In genomic region chr15:84210461-84210860, GRCm38 (mm10) we compare ENCODE assay signal across 17 mouse cellular contexts. TPM values are rescaled to one million over a fixed set of nuclear protein-coding genes. Genes with fewer than 3 reads are reported as not detected.
DNase-seq lines count a peak whose midpoint lies in the region; ATAC-seq lines count a peak whose summit lies in the region.
"Had no signal": no experiment of that assay in that cellular context is flagged by ENCODE, and none has a peak within 500 bp of the region (broad histone marks: within the 10 kb centered on the region; RNA-seq: fewer than 3 reads in every experiment).

No protein-coding gene starts in this region.

- H3K9me3 ChIP-seq in forebrain, embryonic 13.5 days (replicated peaks), result no peaks in the 10 kb centered on the region
- H3K9me3 ChIP-seq in forebrain, embryonic 16.5 days (ENCODE audit: control insufficient read depth, low read length), result no peaks in the 10 kb centered on the region
- H3K9me3 ChIP-seq in heart, embryonic 15.5 days (replicated peaks), result no peaks in the 10 kb centered on the region
- no peaks in the 10 kb centered on the region for H3K9me3 ChIP-seq in megakaryocyte, embryonic 14.5 days
- H3K9me3 ChIP-seq in liver, embryonic 16.5 days (replicated peaks; ENCODE audit: control insufficient read depth, low read length), result no peaks in the 10 kb centered on the region
- H3K9me3 ChIP-seq: limb, embryonic 12.5 days had no signal

- no peak overlapping the region for H3K9ac ChIP-seq in forebrain, embryonic 13.5 days
- no peak overlapping the region for H3K9ac ChIP-seq in forebrain, embryonic 16.5 days (replicated peaks; ENCODE audit: low read depth, low read length)
- no peak overlapping the region for H3K9ac ChIP-seq in heart, embryonic 15.5 days
- peak overlapping the region; percentile 40; the same call in 1 of the 2 replicates for H3K9ac ChIP-seq in liver, embryonic 16.5 days (ENCODE audit: low read depth, low read length)
- H3K9ac ChIP-seq: limb, embryonic 12.5 days had no signal

- peaks cover 9% of the 10 kb centered on the region for H3K4me1 ChIP-seq in forebrain, embryonic 13.5 days
- H3K4me1 ChIP-seq in forebrain, embryonic 16.5 days (replicated peaks; ENCODE audit: control insufficient read depth, insufficient read depth, low read length), result peaks cover 6% of the 10 kb centered on the region
- H3K4me1 ChIP-seq in heart, embryonic 15.5 days (replicated peaks), result peaks cover 27% of the 10 kb centered on the region
- H3K4me1 ChIP-seq in megakaryocyte, embryonic 14.5 days, result peaks cover 99% of the 10 kb centered on the region
- peaks cover 36% of the 10 kb centered on the region for H3K4me1 ChIP-seq in liver, embryonic 16.5 days (ENCODE audit: control insufficient read depth, low read depth, low read length)

- no peak for DNase-seq in heart, postnatal 25 days (ENCODE audit: low spot score)
- DNase-seq in spleen, postnatal 14 days (ENCODE audit: low spot score in 2 of 2), result no peak
- DNase-seq: adrenal gland, adult 2 months; cerebellum, adult 8-10 months; gastrocnemius, postnatal 25 days; lung, postnatal 10 days had no signal

- no peak overlapping the region for H3K4me3 ChIP-seq in forebrain, embryonic 13.5 days
- no peak overlapping the region for H3K4me3 ChIP-seq in forebrain, embryonic 16.5 days (replicated peaks; ENCODE audit: low read length)
- H3K4me3 ChIP-seq in heart, embryonic 15.5 days, result no peak overlapping the region
- H3K4me3 ChIP-seq in megakaryocyte, embryonic 14.5 days (replicated peaks), result peak overlapping the region; percentile 93
- H3K4me3 ChIP-seq in liver, embryonic 16.5 days (ENCODE audit: low read depth, low read length), result no peak overlapping the region
- H3K4me3 ChIP-seq: limb, embryonic 12.5 days had no signal

- H3K4me2 ChIP-seq in forebrain, embryonic 13.5 days, result no peak overlapping the region
- no peak overlapping the region for H3K4me2 ChIP-seq in forebrain, embryonic 16.5 days (ENCODE audit: low read length)
- H3K4me2 ChIP-seq in heart, embryonic 15.5 days, result no peak overlapping the region
- H3K4me2 ChIP-seq in liver, embryonic 16.5 days (ENCODE audit: low read depth, low read length), result peak overlapping the region; percentile 40
- H3K4me2 ChIP-seq: limb, embryonic 12.5 days; midbrain, embryonic 11.5 days had no signal

- ATAC-seq in forebrain, embryonic 13.5 days, result no peak
- no peak for ATAC-seq in forebrain, embryonic 16.5 days
- ATAC-seq in heart, embryonic 15.5 days (replicated peaks; ENCODE audit: insufficient number of reproducible peaks, insufficient read depth, low FRiP score, low read depth), result no peak
- no peak for ATAC-seq in megakaryocyte, adult 5-6 weeks (ENCODE audit: poor library complexity, severe bottlenecking)
- ATAC-seq in liver, embryonic 16.5 days (ENCODE audit: low read depth), result 0 out of 2 replicates have a peak, but pooled peaks have one; percentile 12
- ATAC-seq: forebrain, embryonic 14.5 days; hindbrain, embryonic 16.5 days had no signal

- H3K27me3 ChIP-seq in forebrain, embryonic 13.5 days, result no peaks in the 10 kb centered on the region
- no peaks in the 10 kb centered on the region for H3K27me3 ChIP-seq in forebrain, embryonic 16.5 days (replicated peaks; ENCODE audit: control insufficient read depth, insufficient read depth, low read length)
- H3K27me3 ChIP-seq in heart, embryonic 15.5 days, result no peaks in the 10 kb centered on the region
- H3K27me3 ChIP-seq in megakaryocyte, embryonic 14.5 days (replicated peaks), result no peaks in the 10 kb centered on the region
- H3K27me3 ChIP-seq in liver, embryonic 16.5 days (ENCODE audit: control insufficient read depth, insufficient read depth, low read depth, low read length), result no peaks in the 10 kb centered on the region
- H3K27me3 ChIP-seq: limb, embryonic 12.5 days had no signal

- WGBS in forebrain, embryonic 13.5 days, result 90% methylated on average over 13 of the region's 13 CpGs
- WGBS in forebrain, embryonic 16.5 days, result 97% methylated on average over 13 of the region's 13 CpGs
- 87% methylated on average over 13 of the region's 13 CpGs for WGBS in heart, embryonic 15.5 days
- WGBS in liver, embryonic 16.5 days (ENCODE audit: insufficient replicate concordance), result 63% methylated on average over 13 of the region's 13 CpGs

- intact Hi-C loops in heart, postnatal 25 days (cut with DNase I), result loop anchor here (5.0 kb wide), 2 partner anchors 72 to 242 kb away; no protein-coding TSS in a partner anchor

- 0 out of 2 replicates have a peak overlapping the region, but pooled peaks have one; percentile 37 for H3K27ac ChIP-seq in forebrain, embryonic 13.5 days
- H3K27ac ChIP-seq in forebrain, embryonic 16.5 days (ENCODE audit: low read length), result no peak overlapping the region
- H3K27ac ChIP-seq in heart, embryonic 15.5 days, result peak overlapping the region; percentile 52
- peak overlapping the region; percentile 80 for H3K27ac ChIP-seq in liver, embryonic 16.5 days (ENCODE audit: low read length)
- H3K27ac ChIP-seq: limb, embryonic 12.5 days had no signal

- peaks cover 81% of the 10 kb centered on the region for H3K36me3 ChIP-seq in forebrain, embryonic 13.5 days (ENCODE audit: poor library complexity, severe bottlenecking)
- peaks cover 21% of the 10 kb centered on the region for H3K36me3 ChIP-seq in forebrain, embryonic 16.5 days (ENCODE audit: control insufficient read depth, insufficient read depth)
- peaks cover 74% of the 10 kb centered on the region for H3K36me3 ChIP-seq in heart, embryonic 15.5 days
- H3K36me3 ChIP-seq in megakaryocyte, embryonic 14.5 days (replicated peaks; ENCODE audit: low read length), result peaks cover 93% of the 10 kb centered on the region
- H3K36me3 ChIP-seq in liver, embryonic 16.5 days (ENCODE audit: control insufficient read depth, insufficient read depth), result peaks cover 24% of the 10 kb centered on the region

RNA-seq across cellular contexts. Expression of gene Samm50, which starts 18.4 kb away (rescaled TPM):
- 84.4 and 91.5 TPM in 2 replicates for polyA plus RNA-seq in forebrain, embryonic 13.5 days (2015; fragmentation: Nextera tagmentation; extraction: Ambion mirVana)
- polyA plus RNA-seq in forebrain, embryonic 16.5 days (2015; fragmentation: Nextera tagmentation; extraction: Ambion mirVana), result 88.5 and 91.8 TPM in 2 replicates
- 122 and 124 TPM in 2 replicates for polyA plus RNA-seq in heart, embryonic 15.5 days (2015; fragmentation: Nextera tagmentation; extraction: Ambion mirVana)
- 100 to 1,000 TPM; 264 to 267 TPM for total RNA-seq in heart, postnatal 25 days (2021)
- polyA plus RNA-seq in megakaryocyte, embryonic 14.5 days (2012; ENCODE audit: insufficient read depth, low replicate concordance), result 14.6 and 45.4 TPM in 2 replicates
- total RNA-seq in megakaryocyte, adult 5-6 weeks (2015), result 25.7 and 30.5 TPM in 2 replicates
- total RNA-seq in megakaryocyte, adult 5-6 weeks (2017), result 26.0 and 26.4 TPM in 2 replicates
- polyA plus RNA-seq in liver, embryonic 16.5 days (2015; fragmentation: Nextera tagmentation; extraction: Ambion mirVana), result 64.5 and 68.0 TPM in 2 replicates

RNA-seq across cellular contexts. Expression of gene Parvb, which starts 21.4 kb away (rescaled TPM):
- polyA plus RNA-seq in forebrain, embryonic 13.5 days (2015; fragmentation: Nextera tagmentation; extraction: Ambion mirVana), result 2.1 and 2.6 TPM in 2 replicates
- polyA plus RNA-seq in forebrain, embryonic 16.5 days (2015; fragmentation: Nextera tagmentation; extraction: Ambion mirVana), result 2.2 and 2.8 TPM in 2 replicates
- polyA plus RNA-seq in heart, embryonic 15.5 days (2015; fragmentation: Nextera tagmentation; extraction: Ambion mirVana), result 12.2 and 13.5 TPM in 2 replicates
- total RNA-seq in heart, postnatal 25 days (2021), result 100 to 1,000 TPM; 147 to 154 TPM
- 524 and 845 TPM in 2 replicates for polyA plus RNA-seq in megakaryocyte, embryonic 14.5 days (2012; ENCODE audit: insufficient read depth, low replicate concordance)
- total RNA-seq in megakaryocyte, adult 5-6 weeks (2015), result 32.7 and 38.8 TPM in 2 replicates
- total RNA-seq in megakaryocyte, adult 5-6 weeks (2017), result 9.5 and 10.6 TPM in 2 replicates
- polyA plus RNA-seq in liver, embryonic 16.5 days (2015; fragmentation: Nextera tagmentation; extraction: Ambion mirVana), result 6.1 and 6.5 TPM in 2 replicates

RNA-seq across cellular contexts. Expression of gene Pnpla3, which starts 42.8 kb away (rescaled TPM):
- 2.8 and 3.1 TPM in 2 replicates for polyA plus RNA-seq in forebrain, embryonic 13.5 days (2015; fragmentation: Nextera tagmentation; extraction: Ambion mirVana)
- 5.1 and 5.3 TPM in 2 replicates for polyA plus RNA-seq in forebrain, embryonic 16.5 days (2015; fragmentation: Nextera tagmentation; extraction: Ambion mirVana)
- polyA plus RNA-seq in heart, embryonic 15.5 days (2015; fragmentation: Nextera tagmentation; extraction: Ambion mirVana), result 0.55 and 0.68 TPM in 2 replicates
- total RNA-seq in heart, postnatal 25 days (2021), result 1 to 10 TPM; 4.2 to 6.4 TPM
- polyA plus RNA-seq in megakaryocyte, embryonic 14.5 days (2012; ENCODE audit: insufficient read depth, low replicate concordance), result not detected in 2 replicates
- not detected in 2 replicates for total RNA-seq in megakaryocyte, adult 5-6 weeks (2015)
- not detected in 2 replicates for total RNA-seq in megakaryocyte, adult 5-6 weeks (2017)
- polyA plus RNA-seq in liver, embryonic 16.5 days (2015; fragmentation: Nextera tagmentation; extraction: Ambion mirVana), result 2.4 and 2.7 TPM in 2 replicates
- total RNA-seq: neutrophil, adult 5-6 weeks had no signal

Comparison
In these comparisons a context has a peak if more than half of its experiments do, and no peak if none do; other contexts are left out.
1. RNA of gene Parvb, which starts 21.4 kb away (polyA plus RNA-seq): 524 to 845 TPM in megakaryocyte, embryonic 14.5 days; 12.2 to 13.5 TPM in heart, embryonic 15.5 days, 6.1 to 6.5 TPM in liver, embryonic 16.5 days, 2.2 to 2.8 TPM in forebrain, embryonic 16.5 days and 2.1 to 2.6 TPM in forebrain, embryonic 13.5 days; every median in the first group is over 10 times any median in the second.